Mouse (Mus musculus): Measurements from ENCODE around the gene Repin1. TPM values are rescaled to one million over a fixed set of nuclear protein-coding genes. Genes with fewer than 3 reads are reported as not detected.

The Repin1 gene
- polyA plus RNA-seq, 1 experiment from 2014 or later: 29.5 TPM

- no peak overlapping the region for H3K4me3 ChIP-seq (ENCODE audit: low read depth, low read length)
- H3K27ac ChIP-seq (ENCODE audit: low read depth): no peak overlapping the region
- DNase-seq (ENCODE audit: low spot score): peak; percentile 23
- H3K4me1 ChIP-seq (replicated peaks; ENCODE audit: control insufficient read depth, insufficient read depth, low read length): no peaks in the 10 kb centered on the region
- no peaks in the 10 kb centered on the region for H3K27me3 ChIP-seq (replicated peaks; ENCODE audit: control insufficient read depth, insufficient read depth, low read length)
- no peak overlapping the region for H3K4me2 ChIP-seq (ENCODE audit: low read length)
- 60% methylated on average over 6 of the region's 6 CpGs for WGBS
- ATAC-seq (replicated peaks; ENCODE audit: low FRiP score, low TSS enrichment, low read depth): no peak
- no peaks in the 10 kb centered on the region for H3K9me3 ChIP-seq (ENCODE audit: control insufficient read depth, low read length)
- H3K36me3 ChIP-seq (ENCODE audit: control insufficient read depth, insufficient read depth, low read length): no peaks in the 10 kb centered on the region
- no peak overlapping the region for H3K9ac ChIP-seq (ENCODE audit: low read length)
These were observed 42.8 kb downstream of the Repin1 start for GRCm38 (mm10) chr6:48636515-48636914.

- DNase-seq (ENCODE audit: low spot score): no peak
- WGBS: 67% methylated on average over 6 of the region's 6 CpGs
These were observed 44.3 kb downstream of the Repin1 start for GRCm38 (mm10) chr6:48637811-48638500.

GRCm38 (mm10) chr6:48638553-48638952 is 44.9 kb downstream of the Repin1 start:
- no peak overlapping the region for H3K4me2 ChIP-seq (ENCODE audit: low read length)
- no peaks in the 10 kb centered on the region for H3K4me1 ChIP-seq (replicated peaks; ENCODE audit: control insufficient read depth, insufficient read depth, low read length)
- no peak overlapping the region for H3K27ac ChIP-seq (ENCODE audit: low read depth)
- no peak overlapping the region for H3K4me3 ChIP-seq (ENCODE audit: low read depth, low read length)
- ATAC-seq (replicated peaks; ENCODE audit: low FRiP score, low TSS enrichment, low read depth) (no peak), DNase-seq (ENCODE audit: low spot score) (no peak)
- H3K9ac ChIP-seq (ENCODE audit: low read length): no peak overlapping the region
- H3K27me3 ChIP-seq (replicated peaks; ENCODE audit: control insufficient read depth, insufficient read depth, low read length): no peaks in the 10 kb centered on the region
- no peaks in the 10 kb centered on the region for H3K36me3 ChIP-seq (ENCODE audit: control insufficient read depth, insufficient read depth, low read length)
- WGBS: 70% methylated on average over 2 of the region's 2 CpGs
- no peaks in the 10 kb centered on the region for H3K9me3 ChIP-seq (ENCODE audit: control insufficient read depth, low read length)

More at GRCm38 (mm10) chr6:48637811-48638500, 44.3 kb downstream of the Repin1 start:
- Histone ChIP-seq H3K27me3 (replicated peaks; ENCODE audit: control insufficient read depth, insufficient read depth, low read length) (no peaks in the 10 kb centered on the region), H3K27ac (ENCODE audit: low read depth) (no peak overlapping the region), H3K9me3 (ENCODE audit: control insufficient read depth, low read length) (no peaks in the 10 kb centered on the region), H3K4me1 (replicated peaks; ENCODE audit: control insufficient read depth, insufficient read depth, low read length) (no peaks in the 10 kb centered on the region), H3K4me3 (ENCODE audit: low read depth, low read length) (no peak overlapping the region), H3K4me2 (ENCODE audit: low read length) (no peak overlapping the region), H3K9ac (ENCODE audit: low read length) (no peak overlapping the region), H3K36me3 (ENCODE audit: control insufficient read depth, insufficient read depth, low read length) (no peaks in the 10 kb centered on the region)
- no peak for ATAC-seq (replicated peaks; ENCODE audit: low FRiP score, low TSS enrichment, low read depth)

- Histone ChIP-seq H3K4me2 (ENCODE audit: low read length) (no peak overlapping the region), H3K27ac (ENCODE audit: low read depth) (no peak overlapping the region), H3K27me3 (replicated peaks; ENCODE audit: control insufficient read depth, insufficient read depth, low read length) (no peaks in the 10 kb centered on the region), H3K9ac (ENCODE audit: low read length) (no peak overlapping the region), H3K9me3 (ENCODE audit: control insufficient read depth, low read length) (no peaks in the 10 kb centered on the region), H3K4me3 (ENCODE audit: low read depth, low read length) (no peak overlapping the region), H3K36me3 (ENCODE audit: control insufficient read depth, insufficient read depth, low read length) (no peaks in the 10 kb centered on the region), H3K4me1 (replicated peaks; ENCODE audit: control insufficient read depth, insufficient read depth, low read length) (no peaks in the 10 kb centered on the region)
- DNase-seq (ENCODE audit: low spot score) (no peak), ATAC-seq (replicated peaks; ENCODE audit: low FRiP score, low TSS enrichment, low read depth) (no peak)
- WGBS: 68% methylated on average over 6 of the region's 6 CpGs
These were observed 47.7 kb downstream of the Repin1 start for GRCm38 (mm10) chr6:48641391-48641790.

- Histone ChIP-seq H3K4me2 (ENCODE audit: low read length) (no peak overlapping the region), H3K4me1 (replicated peaks; ENCODE audit: control insufficient read depth, insufficient read depth, low read length) (0 out of 2 replicates have a peak, but pooled peaks cover 3% of the 10 kb centered on the region), H3K9me3 (ENCODE audit: control insufficient read depth, low read length) (no peaks in the 10 kb centered on the region), H3K27ac (ENCODE audit: low read depth) (no peak overlapping the region), H3K27me3 (replicated peaks; ENCODE audit: control insufficient read depth, insufficient read depth, low read length) (no peaks in the 10 kb centered on the region), H3K36me3 (ENCODE audit: control insufficient read depth, insufficient read depth, low read length) (no peaks in the 10 kb centered on the region), H3K4me3 (ENCODE audit: low read depth, low read length) (no peak overlapping the region), H3K9ac (ENCODE audit: low read length) (no peak overlapping the region)
- ATAC-seq (replicated peaks; ENCODE audit: low FRiP score, low TSS enrichment, low read depth) (0 out of 2 replicates have a peak, but pooled peaks have one; percentile 20), DNase-seq (ENCODE audit: low spot score) (no peak)
- 22% methylated on average over 4 of the region's 4 CpGs for WGBS
These were observed 49.1 kb downstream of the Repin1 start for GRCm38 (mm10) chr6:48642764-48643292.

GRCm38 (mm10) chr6:48645660-48646308 is 52.1 kb downstream of the Repin1 start:
- H3K4me3 ChIP-seq (ENCODE audit: low read depth, low read length): no peak overlapping the region
- no peak overlapping the region for H3K4me2 ChIP-seq (ENCODE audit: low read length)
- H3K27ac ChIP-seq (ENCODE audit: low read depth): no peak overlapping the region
- no peaks in the 10 kb centered on the region for H3K27me3 ChIP-seq (replicated peaks; ENCODE audit: control insufficient read depth, insufficient read depth, low read length)
- ATAC-seq (replicated peaks; ENCODE audit: low FRiP score, low TSS enrichment, low read depth) (no peak), DNase-seq (ENCODE audit: low spot score) (peak; percentile 79)
- WGBS: 11% methylated on average over 12 of the region's 12 CpGs
- no peaks in the 10 kb centered on the region for H3K36me3 ChIP-seq (ENCODE audit: control insufficient read depth, insufficient read depth, low read length)
- H3K4me1 ChIP-seq (replicated peaks; ENCODE audit: control insufficient read depth, insufficient read depth, low read length): 0 out of 2 replicates have a peak, but pooled peaks cover 3% of the 10 kb centered on the region
- no peak overlapping the region for H3K9ac ChIP-seq (ENCODE audit: low read length)
- H3K9me3 ChIP-seq (ENCODE audit: control insufficient read depth, low read length): no peaks in the 10 kb centered on the region

GRCm38 (mm10) chr6:48646309-48646690 is 52.6 kb downstream of the Repin1 start:
- no peak overlapping the region for H3K9ac ChIP-seq (ENCODE audit: low read length)
- no peak overlapping the region for H3K4me3 ChIP-seq (ENCODE audit: low read depth, low read length)
- H3K27ac ChIP-seq (ENCODE audit: low read depth): no peak overlapping the region
- WGBS: 82% methylated on average over 4 of the region's 4 CpGs
- peak; percentile 28 for DNase-seq (ENCODE audit: low spot score)
- H3K27me3 ChIP-seq (replicated peaks; ENCODE audit: control insufficient read depth, insufficient read depth, low read length): no peaks in the 10 kb centered on the region
- no peak overlapping the region for H3K4me2 ChIP-seq (ENCODE audit: low read length)
- no peaks in the 10 kb centered on the region for H3K9me3 ChIP-seq (ENCODE audit: control insufficient read depth, low read length)
- 0 out of 2 replicates have a peak, but pooled peaks cover 3% of the 10 kb centered on the region for H3K4me1 ChIP-seq (replicated peaks; ENCODE audit: control insufficient read depth, insufficient read depth, low read length)
- no peak for ATAC-seq (replicated peaks; ENCODE audit: low FRiP score, low TSS enrichment, low read depth)
- H3K36me3 ChIP-seq (ENCODE audit: control insufficient read depth, insufficient read depth, low read length): no peaks in the 10 kb centered on the region

- 0 out of 2 replicates have a peak, but pooled peaks have one; percentile 41 for ATAC-seq (replicated peaks; ENCODE audit: low FRiP score, low TSS enrichment, low read depth)
- no peak for DNase-seq (ENCODE audit: low spot score)
- Histone ChIP-seq H3K9me3 (ENCODE audit: control insufficient read depth, low read length) (no peaks in the 10 kb centered on the region), H3K27me3 (replicated peaks; ENCODE audit: control insufficient read depth, insufficient read depth, low read length) (no peaks in the 10 kb centered on the region), H3K4me3 (ENCODE audit: low read depth, low read length) (no peak within 1 kb of the TSS), H3K27ac (ENCODE audit: low read depth) (no peak within 1 kb of the TSS), H3K4me2 (ENCODE audit: low read length) (no peak within 1 kb of the TSS), H3K36me3 (ENCODE audit: control insufficient read depth, insufficient read depth, low read length) (no peaks in the 10 kb centered on the region), H3K4me1 (replicated peaks; ENCODE audit: control insufficient read depth, insufficient read depth, low read length) (0 out of 2 replicates have a peak, but pooled peaks cover 3% of the 10 kb centered on the region), H3K9ac (ENCODE audit: low read length) (no peak within 1 kb of the TSS)
- WGBS: 32% methylated on average over 3 of the region's 3 CpGs
These were observed 53.3 kb downstream of the Repin1 start, which contains the start of gene Gimap8 for GRCm38 (mm10) chr6:48646995-48647394. TSS of gene Gimap8 (plus strand) at chr6:48647234.
